Comparison of ENCODE assay signal across 8 mouse cellular contexts in the genomic region with DNA sequence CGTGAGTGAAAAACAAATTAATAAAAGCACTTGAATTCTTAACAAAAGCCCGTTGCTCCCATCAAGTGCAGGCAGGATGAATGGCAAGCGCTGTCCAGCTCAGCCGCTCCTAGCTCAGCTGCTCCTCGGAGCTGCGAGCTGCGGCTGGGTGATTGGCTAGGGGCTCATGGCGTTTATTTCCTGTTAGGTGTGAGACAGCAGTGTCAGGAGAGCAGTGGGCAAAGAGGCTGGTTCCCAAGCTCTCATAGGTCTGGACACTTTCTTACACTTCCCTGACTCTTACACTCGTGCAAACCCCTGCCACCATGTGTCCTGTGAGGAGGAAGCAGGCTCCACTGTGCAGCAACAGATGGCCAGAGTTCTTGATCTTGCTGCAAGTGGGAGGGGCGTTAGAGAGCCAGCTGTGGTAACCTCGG. TPM values are rescaled to one million over a fixed set of nuclear protein-coding genes. Genes with fewer than 3 reads are reported as not detected.
DNase-seq lines count a peak whose midpoint lies in the region; ATAC-seq lines count a peak whose summit lies in the region.
"Had no signal": no experiment of that assay in that cellular context is flagged by ENCODE, and none has a peak within 500 bp of the region (broad histone marks: within the 10 kb centered on the region; RNA-seq: fewer than 3 reads in every experiment).

No protein-coding gene starts in this region.

- H3K27ac ChIP-seq in heart, embryonic 14.5 days (replicated peaks in 1 of 2; ENCODE audit: control insufficient read depth in 1 of 2, insufficient read depth in 1 of 2, low read depth in 2 of 2, low read length in 2 of 2), result no peak overlapping the region
- H3K27ac ChIP-seq in liver, embryonic 11.5 days (ENCODE audit: low read depth, low read length), result no peak overlapping the region
- H3K27ac ChIP-seq in neural tube, embryonic 12.5 days, result no peak overlapping the region
- H3K27ac ChIP-seq: heart, adult 2 months had no signal

- peak; percentile 26; the same call in 1 of the 2 replicates for ATAC-seq in heart, embryonic 14.5 days (ENCODE audit: insufficient number of reproducible peaks, insufficient read depth, low FRiP score, low read depth)
- peak; percentile 53 for ATAC-seq in liver, embryonic 11.5 days (replicated peaks; ENCODE audit: low FRiP score)
- ATAC-seq in neural tube, embryonic 12.5 days (ENCODE audit: low FRiP score, low read depth), result peak; percentile 70; the same call in 1 of the 2 replicates

- H3K9me3 ChIP-seq in heart, embryonic 14.5 days (ENCODE audit: control insufficient read depth, low read length), result no peaks in the 10 kb centered on the region
- H3K9me3 ChIP-seq in liver, embryonic 11.5 days (ENCODE audit: control insufficient read depth, low read length), result no peaks in the 10 kb centered on the region
- no peaks in the 10 kb centered on the region for H3K9me3 ChIP-seq in neural tube, embryonic 12.5 days

- H3K9ac ChIP-seq in heart, embryonic 14.5 days (ENCODE audit: low read length), result no peak overlapping the region
- H3K9ac ChIP-seq in liver, embryonic 11.5 days (ENCODE audit: low read depth, low read length), result no peak overlapping the region
- H3K9ac ChIP-seq in neural tube, embryonic 12.5 days, result no peak overlapping the region

- peak overlapping the region; percentile 62 for H3K4me2 ChIP-seq in heart, embryonic 14.5 days (ENCODE audit: low read length)
- peak overlapping the region; percentile 49 for H3K4me2 ChIP-seq in liver, embryonic 11.5 days
- H3K4me2 ChIP-seq in neural tube, embryonic 12.5 days (replicated peaks), result peak overlapping the region; percentile 55

- 2% methylated on average over 11 of the region's 11 CpGs for WGBS in heart, embryonic 14.5 days
- 2% methylated on average over 11 of the region's 11 CpGs for WGBS in liver, embryonic 11.5 days
- whole genome bisulfite sequencing in neural tube, embryonic 12.5 days, result 3% methylated on average over 11 of the region's 11 CpGs

- H3K36me3 ChIP-seq in heart, embryonic 14.5 days (ENCODE audit: control insufficient read depth, insufficient read depth, low read length), result no peaks in the 10 kb centered on the region
- no peaks in the 10 kb centered on the region for H3K36me3 ChIP-seq in liver, embryonic 11.5 days (ENCODE audit: control insufficient read depth, insufficient read depth, low read length)
- H3K36me3 ChIP-seq in neural tube, embryonic 12.5 days, result no peaks in the 10 kb centered on the region

- H3K4me3 ChIP-seq in heart, embryonic 14.5 days (ENCODE audit: control insufficient read depth in 1 of 2, insufficient read depth in 1 of 2, low read depth in 1 of 2, low read length in 2 of 2), result peak overlapping the region; percentile 16 to 26; a peak in 3 of 4 replicates
- H3K4me3 ChIP-seq in liver, embryonic 11.5 days (ENCODE audit: low read depth, low read length), result no peak overlapping the region
- H3K4me3 ChIP-seq in neural tube, embryonic 12.5 days, result peak overlapping the region; percentile 18
- H3K4me3 ChIP-seq: heart, adult 2 months had no signal

- no peaks in the 10 kb centered on the region for H3K27me3 ChIP-seq in heart, embryonic 14.5 days (ENCODE audit: control insufficient read depth, insufficient read depth, low read length)
- no peaks in the 10 kb centered on the region; the same call in 1 of the 2 replicates for H3K27me3 ChIP-seq in liver, embryonic 11.5 days (replicated peaks; ENCODE audit: control insufficient read depth, insufficient read depth, low read length)
- H3K27me3 ChIP-seq in neural tube, embryonic 12.5 days (replicated peaks), result no peaks in the 10 kb centered on the region

- DNase-seq in MN1 (ENCODE audit: low spot score), result peak; percentile 52
- DNase-seq in adrenal gland, postnatal 25 days, result peak; percentile 3
- DNase-seq in liver, embryonic 11.5 days (ENCODE audit: low spot score), result peak; percentile 53
- DNase-seq in ovary, adult 18-20 months (ENCODE audit: low spot score), result no peak
- no peak for DNase-seq in cerebellum, adult 9-11 months

- H3K4me1 ChIP-seq in heart, embryonic 14.5 days (ENCODE audit: control insufficient read depth in 2 of 2, insufficient read depth in 2 of 2, low read length in 2 of 2), result peaks cover 2 to 12% of the 10 kb centered on the region in 2 experiments; a peak in 3 of 4 replicates
- no peaks in the 10 kb centered on the region for H3K4me1 ChIP-seq in liver, embryonic 11.5 days (replicated peaks; ENCODE audit: control insufficient read depth, insufficient read depth, low read length)
- peaks cover 6% of the 10 kb centered on the region; the same call in 1 of the 2 replicates for H3K4me1 ChIP-seq in neural tube, embryonic 12.5 days

RNA-seq across cellular contexts. Expression of gene Slc26a3, which starts 53.5 kb away (rescaled TPM):
- total RNA-seq in adrenal gland, postnatal 25 days (2021), result 0.38 and 0.39 TPM in 2 replicates
- polyA plus RNA-seq in heart, embryonic 14.5 days (2014; fragmentation: Nextera tagmentation; extraction: Ambion mirVana), result 0.13 and 0.35 TPM in 2 replicates
- not detected in 2 replicates for polyA plus RNA-seq in liver, embryonic 11.5 days (2014; fragmentation: Nextera tagmentation; extraction: Ambion mirVana)
- polyA plus RNA-seq in neural tube, embryonic 12.5 days (2016; fragmentation: Nextera tagmentation; extraction: Ambion mirVana), result not detected in 2 replicates

RNA-seq across cellular contexts. Expression of gene Cbll1, which starts 55.3 kb away (rescaled TPM):
- 16.6 and 18.4 TPM in 2 replicates for total RNA-seq in adrenal gland, postnatal 25 days (2021)
- 10.8 and 12.6 TPM in 2 replicates for polyA plus RNA-seq in heart, embryonic 14.5 days (2014; fragmentation: Nextera tagmentation; extraction: Ambion mirVana)
- 18.1 and 21.0 TPM in 2 replicates for polyA plus RNA-seq in liver, embryonic 11.5 days (2014; fragmentation: Nextera tagmentation; extraction: Ambion mirVana)
- polyA plus RNA-seq in neural tube, embryonic 12.5 days (2016; fragmentation: Nextera tagmentation; extraction: Ambion mirVana), result 13.2 and 15.6 TPM in 2 replicates

Comparison
In these comparisons a context has a peak if more than half of its experiments do, and no peak if none do; other contexts are left out.
1. DNase-seq: peak in MN1 (single experiment), adrenal gland, postnatal 25 days (single experiment) and liver, embryonic 11.5 days (single experiment); none in ovary, adult 18-20 months (single experiment) and cerebellum, adult 9-11 months (single experiment).
2. Peak in every context shown above with its lines, with median percentiles within 50 percentile points of each other: ATAC-seq and H3K4me2 ChIP-seq.